Mouse (Mus musculus): ENCODE data around the gene Pde4d.

- TF ChIP-seq EP300 (optimal IDR thresholded peaks at IDR 0.05) (no peak), CTCF (IDR thresholded peaks at IDR 0.05; ENCODE audit: low read depth) (no peak)
Measured at GRCm38 (mm10) chr13:108415464-108415863, 34.3 kb upstream of the Pde4d start.

Measured in stomach, postnatal 0 days (tissue).